Mouse (Mus musculus): ENCODE data around the gene Ace.

DNA sequence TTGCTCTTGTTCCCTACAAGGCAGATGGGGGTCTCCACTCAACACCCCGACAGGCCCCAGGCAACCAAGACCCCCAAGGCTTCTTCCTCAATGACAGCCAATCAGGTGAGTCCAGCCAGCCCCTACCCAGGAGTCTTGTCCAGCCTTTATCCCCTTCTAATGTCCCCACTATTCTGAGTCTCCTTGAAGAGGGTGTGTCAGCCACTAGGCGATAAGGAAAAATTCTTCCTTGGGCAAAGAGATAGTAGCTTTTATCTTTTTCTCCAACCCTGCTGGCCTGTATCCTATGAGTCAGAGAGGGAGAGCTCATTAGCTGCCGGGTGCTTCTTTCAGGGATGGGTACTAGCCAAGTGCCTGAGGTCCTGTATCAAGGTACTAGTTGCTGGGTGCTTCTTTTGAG is 58.0 kb downstream of the Ace start:
- TF ChIP-seq POLR2A (IDR thresholded peaks at IDR 0.05; ENCODE audit: borderline replicate concordance, low read depth, low read length) (no peak), CTCF (IDR thresholded peaks at IDR 0.05; ENCODE audit: low read depth, low read length) (no peak)

Data from bone marrow macrophage, adult 2 months (primary cell).